Mouse (Mus musculus) thymus, adult 18-20 months (tissue): ENCODE data around the gene Col10a1.
"Not testable (repeated sequence)": the region's sequence is repeated elsewhere in the genome, so short reads cannot be mapped to it uniquely, and the experiment has no call there.

Experiments used
- DNase-seq, 2 experiments: peaks; one replicate each; pipeline ENCODE4 v3.0.0; 2022; ENCODE audit warnings: mixed read lengths in 2 of 2

Gene Col10a1

DNA sequence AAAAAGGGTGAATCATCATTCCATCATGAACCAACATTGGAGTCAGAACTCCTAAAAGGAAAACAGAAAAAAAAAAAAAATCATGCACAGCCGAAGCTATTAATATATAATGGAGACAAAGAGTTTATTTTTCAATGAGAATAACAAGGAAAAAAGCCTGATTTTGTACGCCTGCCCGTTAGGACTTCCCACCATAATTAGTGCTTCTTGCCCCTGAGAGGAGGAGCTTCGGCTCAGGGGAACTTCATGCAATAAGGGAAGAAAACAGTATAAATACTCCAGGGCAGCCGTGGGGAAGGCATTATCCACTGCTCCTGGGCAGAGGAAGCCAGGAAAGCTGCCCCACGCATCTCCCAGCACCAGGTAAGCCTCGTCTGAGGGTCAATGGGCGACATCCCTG, at the start of gene Col10a1:
Gene Col10a1 (plus strand): TSS at position 301 of the 400 bp plus-strand sequence.
- no peak for DNase-seq

DNA sequence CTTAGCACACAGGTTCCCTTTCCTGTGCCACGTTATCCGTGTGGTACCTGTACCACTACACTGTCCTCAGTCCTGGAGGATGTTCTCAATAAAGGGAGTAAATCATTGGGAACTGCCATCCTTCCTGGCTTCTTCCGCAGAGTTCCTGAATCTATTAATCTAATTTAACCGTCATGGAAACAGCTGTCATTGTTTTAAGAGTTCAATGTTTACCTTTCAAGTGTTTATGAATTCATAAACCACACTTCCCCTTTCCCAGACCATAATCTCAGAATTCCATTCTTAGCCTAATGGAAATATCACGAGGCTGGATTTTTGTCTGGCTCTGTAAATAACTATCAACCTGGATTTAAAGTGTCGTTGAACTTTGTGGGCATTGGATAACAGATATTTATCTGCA, 48.8 kb upstream of the Col10a1 start:
- DNase-seq: no peak

DNA sequence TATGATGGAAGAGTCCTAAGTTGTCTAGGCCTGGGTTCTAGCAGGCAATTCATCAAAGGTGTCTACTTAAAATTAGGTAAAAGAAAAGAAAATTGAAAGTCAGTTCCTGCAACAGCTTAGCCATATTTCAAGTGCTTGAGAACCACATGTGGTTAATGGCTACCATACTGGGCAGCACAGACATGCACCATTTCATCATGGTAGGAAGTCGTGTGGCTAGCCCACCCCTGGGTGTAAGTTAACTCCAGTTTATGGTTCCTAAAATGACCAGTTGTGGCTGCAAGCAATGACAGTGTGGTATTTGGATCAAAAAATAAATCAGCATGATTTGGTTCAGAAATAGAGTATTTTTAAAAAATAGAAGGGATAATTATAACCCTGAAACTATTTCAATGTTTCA, 47.9 kb upstream of the Col10a1 start:
- no peak for DNase-seq

DNA sequence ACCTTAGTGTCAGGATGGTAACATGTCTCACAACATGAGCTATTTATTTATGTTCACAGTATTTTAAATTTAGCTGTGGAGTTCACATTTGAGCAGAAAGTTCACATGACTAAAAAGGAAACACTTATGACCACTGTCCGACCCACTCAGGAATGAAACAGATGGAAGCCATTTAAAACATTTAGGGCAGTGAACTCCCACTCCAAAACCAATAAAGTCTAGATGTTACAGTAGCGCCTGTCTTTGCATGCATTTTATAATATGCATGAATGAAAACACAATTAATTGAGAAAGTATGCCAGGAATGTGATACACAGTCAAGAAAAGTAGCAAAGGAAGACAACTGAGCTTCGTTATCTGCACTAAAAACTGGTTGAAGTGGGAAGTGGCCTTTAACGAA, 37.6 kb upstream of the Col10a1 start:
- DNase-seq: no peak

DNA sequence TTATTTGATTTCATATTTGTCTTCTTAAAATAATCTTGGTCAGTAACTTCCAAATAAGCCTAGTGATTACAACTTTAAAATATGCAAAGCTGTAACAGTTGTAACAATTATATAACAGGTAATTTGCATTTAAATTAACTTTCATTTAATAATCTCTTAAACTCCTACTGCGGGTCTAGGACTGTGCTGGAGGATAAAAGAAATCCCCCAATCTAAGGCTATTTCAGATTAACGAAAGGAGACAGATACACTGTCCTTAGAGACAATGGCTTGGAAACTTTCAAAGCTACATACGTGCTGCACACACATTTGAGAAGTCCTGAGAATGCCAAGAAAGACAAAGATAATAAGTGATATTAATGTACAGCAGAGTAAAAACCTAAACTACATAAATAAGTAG, 31.5 kb upstream of the Col10a1 start:
- DNase-seq: no peak

DNA sequence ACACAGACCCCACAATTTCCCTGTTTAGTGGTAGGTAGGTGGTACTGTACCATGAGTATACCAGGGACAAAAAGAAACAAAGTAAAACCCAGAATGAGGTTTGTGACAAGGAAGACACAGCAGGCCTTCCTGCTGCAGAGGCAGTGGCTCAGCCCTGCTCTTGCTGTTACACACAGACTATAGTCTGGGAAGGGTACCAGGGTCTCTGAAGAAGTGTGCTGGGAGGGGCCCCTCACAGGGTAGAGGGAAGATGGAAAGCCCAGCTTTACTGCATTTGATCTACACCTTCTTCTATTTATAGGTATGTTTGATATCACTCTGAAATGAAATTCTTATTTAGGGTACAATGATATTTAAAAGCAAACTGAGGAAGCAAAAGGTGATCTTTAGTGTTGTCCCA, 26.0 kb upstream of the Col10a1 start:
- DNase-seq: no peak

DNA sequence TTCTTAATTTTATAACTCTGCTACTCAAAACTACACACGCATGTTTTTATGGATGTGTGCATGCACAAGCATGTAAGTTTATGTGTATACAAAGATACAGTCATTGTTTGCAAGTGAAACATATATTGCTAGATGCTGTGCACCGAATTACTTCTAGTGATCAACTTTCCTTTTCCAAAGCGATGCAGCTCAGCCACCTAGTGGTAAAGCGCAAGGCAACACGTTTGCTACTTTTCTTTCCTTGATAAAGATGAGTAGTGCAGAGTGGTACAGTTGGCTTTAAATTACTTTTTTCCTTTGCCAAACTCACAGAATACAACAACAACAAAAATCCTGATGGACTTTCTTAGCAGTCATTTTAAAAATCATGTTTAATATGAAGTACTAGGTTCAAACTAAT, 21.6 kb upstream of the Col10a1 start:
- DNase-seq: no peak

DNA sequence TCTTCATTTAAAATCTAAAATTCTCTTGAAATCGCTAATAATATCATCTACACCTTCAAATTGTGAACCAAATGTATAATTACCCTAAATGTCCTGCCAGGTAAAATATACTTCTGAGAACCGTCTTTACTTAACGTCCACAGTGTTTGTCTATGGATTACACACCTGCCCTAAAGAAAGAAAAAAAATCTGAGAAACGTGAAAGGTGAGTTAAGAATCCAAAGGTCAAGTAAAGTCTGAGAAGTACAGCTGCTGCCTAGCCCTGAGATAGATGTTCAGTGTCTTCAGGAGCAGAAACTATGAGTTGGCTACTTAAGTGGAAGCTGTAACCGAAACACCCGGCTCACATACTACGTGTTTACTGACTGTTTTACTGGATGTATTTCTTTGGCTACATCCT, 16.4 kb upstream of the Col10a1 start:
- DNase-seq: no peak

DNA sequence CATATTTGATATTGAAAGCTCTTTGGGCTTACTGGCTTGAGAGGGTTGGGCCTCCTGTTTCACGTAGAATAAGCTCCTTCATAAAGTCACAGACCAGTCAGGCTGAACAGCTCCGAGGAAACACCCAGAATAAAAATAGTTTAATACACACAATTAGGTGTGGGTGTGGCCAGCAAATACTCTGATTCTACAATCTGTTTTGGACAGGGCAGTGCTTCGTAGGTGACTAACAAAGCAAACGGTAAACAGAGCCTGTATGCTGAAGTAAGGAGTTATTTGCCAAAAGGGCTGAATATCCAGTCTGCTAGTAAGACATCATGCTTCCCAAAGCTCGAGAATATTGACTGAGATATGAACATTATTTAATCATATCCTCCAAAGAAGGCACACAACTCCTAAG, 4.1 kb upstream of the Col10a1 start:
- DNase-seq: no peak

DNA sequence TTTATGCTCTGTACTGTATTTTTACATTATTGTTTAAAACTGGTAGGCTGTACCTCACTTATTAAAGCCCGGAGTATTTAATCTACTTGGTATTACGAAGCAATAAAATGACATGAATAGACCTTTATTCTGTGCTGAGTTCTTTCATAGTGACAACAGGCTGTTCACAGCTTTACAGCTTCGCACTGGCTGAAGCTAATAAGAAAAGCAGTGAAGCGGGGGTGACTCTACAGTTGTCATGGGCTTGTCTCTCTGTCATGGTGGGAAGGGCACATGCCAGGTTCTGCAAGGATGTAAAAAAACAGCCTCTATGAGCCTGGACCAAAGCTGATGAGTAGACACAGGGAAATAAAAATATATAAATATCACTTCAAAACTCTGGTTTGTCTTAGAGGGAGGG, 7.2 kb downstream of the Col10a1 start:
- no peak for DNase-seq

DNA sequence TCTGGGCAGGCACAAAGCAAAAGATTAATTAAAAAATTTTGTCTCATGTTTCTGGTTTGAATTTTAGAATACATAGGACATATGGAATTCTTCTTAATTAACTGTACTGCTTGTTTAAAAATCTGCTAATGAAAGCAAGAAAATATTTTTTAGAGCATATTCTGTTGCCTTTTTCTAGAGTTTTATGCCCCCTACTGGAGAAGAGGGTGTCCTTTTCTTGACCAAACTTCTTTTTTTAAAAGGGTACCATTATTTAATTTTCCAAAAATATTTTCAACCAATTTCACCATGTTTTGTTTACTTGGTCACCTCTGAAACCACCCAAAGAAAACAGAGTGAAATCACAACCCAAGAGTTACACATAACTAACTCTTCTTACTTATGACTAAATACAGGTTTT, 9.5 kb downstream of the Col10a1 start:
- DNase-seq: no peak

DNA sequence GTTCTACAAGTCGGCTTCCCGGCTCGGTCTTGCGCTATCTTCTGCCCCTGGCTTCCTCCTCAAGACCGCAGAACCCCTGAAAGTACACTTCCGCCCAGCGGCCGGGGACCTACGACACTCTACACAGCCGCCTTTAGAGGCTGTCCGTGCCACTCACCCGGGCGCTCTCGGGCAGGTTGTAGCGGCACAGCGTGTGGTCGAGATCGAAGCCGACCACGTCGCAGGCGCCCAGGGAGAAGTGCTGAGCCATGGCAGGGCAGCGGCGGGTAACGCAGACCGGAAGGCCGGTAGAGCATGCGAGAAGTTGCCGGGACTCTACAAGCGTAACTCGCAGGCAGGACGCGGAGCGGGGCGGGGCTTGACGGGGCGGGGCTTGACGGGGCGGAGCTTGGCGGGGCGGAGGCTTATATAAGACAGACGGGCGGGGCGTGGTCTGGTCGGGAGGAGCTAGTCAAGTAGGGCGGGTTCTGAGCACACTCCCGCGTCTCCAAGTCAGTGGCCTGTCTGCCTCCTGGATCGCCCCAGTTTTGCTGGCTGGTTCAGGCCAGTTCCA, 28.5 kb downstream of the Col10a1 start, which contains the start of gene Nt5dc1:
Gene Nt5dc1 (minus strand): TSS at position 349 of the 553 bp plus-strand sequence.
- DNase-seq: peak; percentile 89

DNA sequence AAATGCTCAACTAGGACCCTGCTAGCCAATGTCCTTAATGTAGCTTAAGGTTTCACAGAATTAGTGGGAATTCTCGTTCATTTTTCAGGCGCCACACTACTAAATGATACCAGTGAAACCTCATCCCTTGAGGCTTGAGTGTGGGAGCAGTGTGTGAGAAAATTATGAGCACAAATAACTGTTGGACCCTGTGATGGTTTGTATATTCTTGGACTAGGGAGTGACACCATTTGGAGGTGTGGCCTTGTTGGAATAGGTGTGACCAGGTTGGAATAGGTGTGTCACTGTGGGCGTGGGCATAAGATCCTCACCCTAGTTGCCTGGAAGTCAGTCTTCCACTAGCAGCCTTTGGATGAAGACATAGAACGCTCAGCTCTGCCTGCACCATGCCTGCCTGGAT, 29.0 kb downstream of the Col10a1 start:
- DNase-seq: not testable (repeated sequence)

DNA sequence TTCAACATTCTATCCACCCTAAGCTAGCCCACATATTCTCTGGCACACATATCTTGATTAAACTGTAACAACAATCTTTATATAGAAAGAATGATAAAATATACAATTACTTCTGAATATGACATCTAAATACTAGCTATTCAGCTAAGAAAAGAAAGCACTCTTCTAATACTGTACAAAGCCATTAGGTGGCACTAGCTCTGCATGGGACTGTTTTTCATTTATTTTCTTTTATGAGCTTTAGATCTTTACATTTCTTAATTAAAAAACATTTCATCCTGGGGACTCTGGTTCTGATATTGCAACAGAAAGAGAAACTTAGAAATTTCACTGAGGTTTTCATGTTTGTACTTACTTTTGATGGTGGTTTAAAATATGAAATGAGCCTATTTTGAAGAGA, 42.0 kb downstream of the Col10a1 start:
- no peak for DNase-seq

DNA sequence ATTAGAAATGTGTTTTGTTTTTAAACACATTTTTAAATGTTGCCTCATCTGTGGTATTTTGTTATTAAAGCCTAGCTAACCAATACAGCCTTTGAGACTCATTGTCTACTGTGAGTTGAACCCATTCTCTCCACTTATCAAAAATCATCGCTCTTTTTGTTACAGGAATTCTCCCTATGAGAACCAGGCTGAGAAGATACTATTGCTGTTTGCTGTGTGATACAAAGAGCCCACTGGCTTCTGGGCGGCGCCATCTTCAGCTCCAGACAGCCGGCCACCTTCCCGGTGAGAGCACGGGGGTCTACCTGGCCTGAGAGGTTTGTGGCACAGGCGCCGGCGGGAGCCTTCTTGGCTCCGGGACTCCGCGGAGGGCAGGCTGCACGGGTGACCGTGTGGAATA, 44.4 kb downstream of the Col10a1 start:
- not testable (repeated sequence) for DNase-seq
